Mouse (Mus musculus): ENCODE data around the gene B4galt3.

DNA sequence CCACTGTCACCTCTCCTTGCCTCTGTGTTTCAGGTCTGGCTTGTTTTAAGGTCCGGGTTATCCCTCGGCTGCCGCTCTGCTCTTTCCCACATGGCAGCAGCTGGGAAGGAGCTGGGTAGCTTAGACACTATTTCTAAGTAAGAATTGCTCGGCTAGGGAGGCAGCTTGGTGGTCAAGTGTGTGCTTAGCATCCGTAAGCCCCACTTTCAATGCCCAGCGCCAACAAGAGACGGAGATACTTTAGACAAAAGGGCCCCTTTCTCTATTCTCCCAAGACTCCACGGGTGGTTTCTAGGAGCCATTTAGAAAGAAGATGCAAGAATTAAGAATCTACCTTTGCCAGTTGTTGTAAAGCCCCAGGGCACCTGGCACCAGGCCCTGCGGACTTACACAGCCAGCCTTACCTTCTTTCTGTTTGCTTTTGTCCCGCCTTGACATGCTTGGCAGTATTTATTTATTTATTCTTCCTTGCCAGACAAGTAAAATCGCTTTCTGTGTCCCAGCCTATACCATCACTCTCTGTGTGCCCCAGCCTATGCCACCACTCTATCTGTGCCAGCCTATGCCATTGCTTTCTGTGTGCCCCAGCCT is 5.1 kb downstream of the B4galt3 start:
- no peak for TF ChIP-seq CTCF (IDR thresholded peaks at IDR 0.05; ENCODE audit: low read depth)
- TF ChIP-seq EP300 (IDR thresholded peaks at IDR 0.05; ENCODE audit: low read depth), result no peak
